Mouse (Mus musculus) layer of hippocampus, postnatal 36 days (tissue): ENCODE results near the gene Csnk2b. TPM values are rescaled to one million over a fixed set of nuclear protein-coding genes. Genes with fewer than 3 reads are reported as not detected.

Source experiments
- DNase-seq, 2 experiments: peaks; one replicate each; pipeline ENCODE4 v3.0.0; 2022
- total RNA-seq, 2 experiments: library from RNA; stranded (reverse); gene quantifications; 2 replicates each; pipeline ENCODE4 v1.2.3; 2021

Csnk2b gene
- total RNA-seq, 2 experiments from 2014 or later, result 169 to 176 TPM

GRCm38 (mm10) chr17:35120745-35121142 lies 1.1 kb downstream of the Csnk2b start:
- DNase-seq, result no peak

GRCm38 (mm10) chr17:35115046-35116019 lies 6.5 kb downstream of the Csnk2b start, which contains the start of gene Ly6g5b:
Gene Ly6g5b, minus strand, starts transcription at chr17:35115428.
- no peak for DNase-seq

- DNase-seq, result no peak
These were observed 10.1 kb downstream of the Csnk2b start for GRCm38 (mm10) chr17:35111774-35112173.

- no peak for DNase-seq
These were observed 13.8 kb downstream of the Csnk2b start, which contains the start of gene Ly6g5c for GRCm38 (mm10) chr17:35108097-35108496. Gene Ly6g5c, plus strand, starts transcription at chr17:35108279.

- DNase-seq, result no peak
These were observed 15.3 kb downstream of the Csnk2b start for GRCm38 (mm10) chr17:35106522-35106921.

- no peak for DNase-seq
These were observed 16.0 kb downstream of the Csnk2b start for GRCm38 (mm10) chr17:35105740-35106389.

GRCm38 (mm10) chr17:35104754-35105153 lies 17.1 kb downstream of the Csnk2b start:
- DNase-seq, result no peak

- DNase-seq, result no peak
These were observed 17.8 kb downstream of the Csnk2b start for GRCm38 (mm10) chr17:35104079-35104478.

GRCm38 (mm10) chr17:35103221-35103690 lies 18.6 kb downstream of the Csnk2b start:
- DNase-seq, result no peak

GRCm38 (mm10) chr17:35102299-35102698 lies 19.6 kb downstream of the Csnk2b start:
- no peak for DNase-seq

GRCm38 (mm10) chr17:35101161-35101560 lies 20.7 kb downstream of the Csnk2b start:
- DNase-seq, result no peak

- no peak for DNase-seq
These were observed 21.6 kb downstream of the Csnk2b start for GRCm38 (mm10) chr17:35100196-35100765.

GRCm38 (mm10) chr17:35097164-35097655 lies 24.6 kb downstream of the Csnk2b start:
- no peak for DNase-seq

GRCm38 (mm10) chr17:35096597-35096996 lies 25.3 kb downstream of the Csnk2b start:
- DNase-seq, result no peak

- no peak for DNase-seq
These were observed 27.1 kb downstream of the Csnk2b start for GRCm38 (mm10) chr17:35094475-35095365.

GRCm38 (mm10) chr17:35092403-35093198 lies 29.3 kb downstream of the Csnk2b start:
- no peak for DNase-seq

GRCm38 (mm10) chr17:35090166-35090932 lies 31.5 kb downstream of the Csnk2b start:
- DNase-seq, result no peak

GRCm38 (mm10) chr17:35088825-35089644 lies 32.8 kb downstream of the Csnk2b start, which contains the start of gene Abhd16a:
Gene Abhd16a, plus strand, starts transcription at chr17:35089263.
- DNase-seq, result peak; percentile 94 to 95

GRCm38 (mm10) chr17:35088151-35088550 lies 33.7 kb downstream of the Csnk2b start:
- DNase-seq, result no peak
